Mouse (Mus musculus) spleen, adult 2 months (tissue): Measurements from ENCODE around the gene Dock8. TPM values are rescaled to one million over a fixed set of nuclear protein-coding genes. Genes with fewer than 3 reads are reported as not detected.
"Not testable (repeated sequence)": the region's sequence is repeated elsewhere in the genome, so short reads cannot be mapped to it uniquely, and the experiment has no call there.

Experiments used
- DNase-seq, 2 experiments: peaks; one replicate each; pipeline versions ENCODE4 v3.0.0 to v3.0.0-alpha.2; 2012 to 2021; ENCODE audit warnings: low spot score in 2 of 2, low read depth in 1 of 2
- H3K27ac ChIP-seq: fragments of 200-500 bp; 2 replicates; pipeline ENCODE4 v1.5.1; 2012; ENCODE audit warnings: low read length, inconsistent platforms; ENCODE audit not compliant: insufficient read depth
- H3K27me3 ChIP-seq: fragments of 200-500 bp; 2 replicates; pipeline ENCODE4 v1.6.1; 2012; ENCODE audit warnings: mild to moderate bottlenecking, moderate library complexity, low read length, inconsistent platforms; ENCODE audit not compliant: control insufficient read depth, insufficient read depth
- H3K36me3 ChIP-seq: fragments of 200-500 bp; 2 replicates; pipeline ENCODE4 v1.6.1; 2012; ENCODE audit warnings: mild to moderate bottlenecking, low read length, inconsistent platforms; ENCODE audit not compliant: control insufficient read depth, insufficient read depth
- H3K4me1 ChIP-seq: fragments of 200-500 bp; 2 replicates; pipeline ENCODE4 v1.6.1; 2011; ENCODE audit warnings: inconsistent platforms; ENCODE audit not compliant: control insufficient read depth, insufficient read depth, insufficient read length
- H3K4me3 ChIP-seq: fragments of 200-500 bp; 2 replicates; pipeline ENCODE4 v1.5.1; 2011; ENCODE audit warnings: mild to moderate bottlenecking, inconsistent platforms; ENCODE audit not compliant: insufficient read depth, insufficient read length; ENCODE audit errors: extremely low read depth
- CTCF ChIP-seq: fragments of 200-500 bp; IDR thresholded peaks from 2 replicates; pipeline ENCODE4 v1.5.1; 2011; ENCODE audit warnings: mild to moderate bottlenecking, inconsistent platforms; ENCODE audit not compliant: insufficient read depth, insufficient read length, insufficient replicate concordance; ENCODE audit errors: extremely low read depth
- POLR2A ChIP-seq: fragments of 200-500 bp; IDR thresholded peaks from 2 replicates; pipeline ENCODE4 v1.6.1; 2011; ENCODE audit warnings: low read depth, low read length, inconsistent platforms
- WGBS: fragments of 180-500 bp; shearing (Covaris S2); methylation state at CpG from one replicate; pipeline ENCODE4 v1.1.7; 2018; 5-methylcytosine and 5-hydroxymethylcytosine counted together
- polyA plus RNA-seq: library from polyadenylated mRNA; depleted of rRNA; stranded (reverse); fragments of >200 nt; gene quantifications from 2 replicates; pipeline ENCODE4 v1.2.3, GENCODE M21; 2012

Gene Dock8
- polyA plus RNA-seq, 1 experiment, result 36.6 TPM

DNA sequence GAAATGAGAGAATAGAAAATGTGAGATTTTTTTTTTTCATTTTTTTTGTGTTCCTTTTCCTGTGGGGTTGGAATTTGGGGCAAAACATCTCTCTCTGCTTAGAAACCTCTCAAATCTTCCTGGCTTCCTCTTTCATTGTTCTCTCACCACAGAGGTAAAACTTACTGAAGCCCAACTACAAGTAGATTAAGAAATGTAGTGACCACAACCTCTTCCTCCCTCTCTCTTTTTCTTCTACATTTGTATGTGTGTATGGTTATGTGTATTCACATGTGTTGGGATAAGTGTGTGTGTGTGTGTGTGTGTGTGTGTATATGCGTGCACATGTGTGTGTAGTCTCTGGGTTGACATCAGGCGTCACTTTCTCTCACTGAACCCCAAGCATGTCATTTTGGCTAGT lies 9.2 kb downstream of the Dock8 start:
- TF ChIP-seq CTCF (no peak), POLR2A (no peak)

DNA sequence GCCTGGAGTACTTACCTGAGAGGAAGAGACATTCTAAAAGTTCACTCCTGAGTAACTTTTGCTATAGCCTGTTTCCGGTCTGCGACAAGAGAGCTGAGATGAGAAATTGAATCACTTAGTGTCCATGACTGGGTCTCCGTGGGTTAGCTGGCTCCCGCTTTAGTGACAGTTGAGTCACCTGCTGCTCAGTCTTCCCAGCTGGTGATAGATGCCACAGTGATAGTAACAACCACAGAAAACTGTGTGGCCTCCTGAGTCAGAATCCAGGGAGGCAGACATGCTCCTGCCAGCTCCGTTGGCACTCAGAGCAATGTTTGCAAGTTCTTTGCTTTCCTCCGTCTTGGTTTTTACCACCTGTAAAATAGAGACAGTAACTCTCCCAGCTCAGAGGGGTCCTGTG lies 23.4 kb downstream of the Dock8 start:
- DNase-seq, result no peak
- no peak overlapping the region for H3K27ac ChIP-seq
- no peak for TF ChIP-seq CTCF
- no peaks in the 10 kb centered on the region for H3K27me3 ChIP-seq
- H3K4me3 ChIP-seq, result no peak overlapping the region
- H3K4me1 ChIP-seq, result no peaks in the 10 kb centered on the region
- H3K36me3 ChIP-seq, result no peaks in the 10 kb centered on the region
- 78% methylated on average over 6 of the region's 6 CpGs for WGBS

More for the DNA sequence above, 9.2 kb downstream of the Dock8 start:
- no peak overlapping the region for H3K27ac ChIP-seq
- H3K4me1 ChIP-seq, result peaks cover 8% of the 10 kb centered on the region
- DNase-seq, result no peak
- H3K36me3 ChIP-seq, result no peaks in the 10 kb centered on the region
- no peaks in the 10 kb centered on the region for H3K27me3 ChIP-seq
- H3K4me3 ChIP-seq, result no peak overlapping the region
- WGBS, result 79% methylated on average over 2 of the region's 2 CpGs

DNA sequence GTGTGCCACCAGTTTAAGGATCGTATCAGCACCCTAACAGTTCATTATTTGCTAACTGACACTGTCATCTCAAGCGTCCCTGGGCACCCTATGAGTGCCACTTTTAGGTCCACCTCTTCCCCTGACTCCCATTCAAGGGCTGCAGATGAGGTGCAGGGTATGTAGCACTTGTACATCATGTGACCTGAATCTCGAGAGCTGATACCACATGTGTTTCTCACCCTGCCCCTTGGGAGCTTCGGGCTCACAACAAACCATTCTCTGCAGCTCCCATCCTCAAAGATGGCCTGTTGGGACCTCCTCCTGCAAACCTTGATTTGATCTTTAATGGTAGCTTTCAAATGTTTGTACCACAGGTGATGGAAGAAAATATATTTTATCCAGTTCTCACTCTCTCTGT lies 32.4 kb downstream of the Dock8 start:
- H3K4me3 ChIP-seq, result no peak overlapping the region
- no peak for DNase-seq
- H3K4me1 ChIP-seq, result no peaks in the 10 kb centered on the region
- H3K27me3 ChIP-seq, result no peaks in the 10 kb centered on the region
- TF ChIP-seq POLR2A (no peak), CTCF (no peak)
- no peaks in the 10 kb centered on the region for H3K36me3 ChIP-seq
- H3K27ac ChIP-seq, result no peak overlapping the region
- WGBS, result 65% methylated on average over 4 of the region's 4 CpGs

DNA sequence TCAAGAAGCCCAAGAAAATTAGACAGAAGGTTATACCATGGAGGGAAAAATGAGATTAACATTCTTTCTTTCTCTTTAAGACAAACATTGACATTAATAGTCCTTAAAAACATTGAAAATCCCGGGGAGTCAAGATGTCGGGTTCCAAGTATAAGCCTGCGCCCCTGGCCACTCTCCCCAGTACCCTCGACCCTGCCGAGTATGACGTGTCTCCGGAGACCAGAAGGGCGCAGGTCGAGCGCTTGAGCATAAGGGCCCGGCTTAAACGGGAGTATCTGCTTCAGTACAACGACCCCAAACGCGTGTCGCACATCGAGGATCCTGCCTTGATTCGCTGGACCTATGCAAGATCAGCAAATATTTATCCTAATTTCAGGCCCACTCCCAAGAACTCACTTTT lies 33.7 kb downstream of the Dock8 start:
- not testable (repeated sequence) for H3K4me3 ChIP-seq, DNase-seq, H3K27me3 ChIP-seq, H3K36me3 ChIP-seq, H3K27ac ChIP-seq, H3K4me1 ChIP-seq
- 90% methylated on average over 8 of the region's 18 CpGs for WGBS

DNA sequence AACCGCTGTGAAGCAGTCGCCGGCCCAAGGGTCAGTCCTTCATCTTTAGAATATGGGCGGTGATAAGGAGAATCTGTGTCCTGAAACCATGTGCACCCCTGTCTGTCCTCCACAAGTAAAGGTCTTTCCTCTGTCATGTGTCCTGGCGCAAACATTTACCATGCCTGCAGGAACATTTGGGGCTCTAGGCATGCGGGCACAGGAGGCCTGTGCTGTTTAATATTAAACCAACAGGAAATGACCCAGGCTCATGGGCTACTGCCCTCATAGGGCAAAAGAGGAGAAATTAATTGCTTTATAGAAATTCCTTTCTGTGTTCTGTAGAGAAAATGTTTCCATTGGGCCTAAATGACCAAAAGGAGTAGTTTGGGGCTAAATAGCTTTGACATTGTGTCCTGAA lies 36.5 kb downstream of the Dock8 start:
- DNase-seq, result no peak
- H3K27ac ChIP-seq, result peak overlapping the region; percentile 50; the same call in 1 of the 2 replicates
- H3K4me1 ChIP-seq, result no peaks in the 10 kb centered on the region; the same call in 1 of the 2 replicates
- WGBS, result 95% methylated on average over 6 of the region's 6 CpGs
- no peaks in the 10 kb centered on the region for H3K27me3 ChIP-seq
- H3K4me3 ChIP-seq, result no peak overlapping the region
- TF ChIP-seq CTCF (no peak), POLR2A (no peak)
- H3K36me3 ChIP-seq, result no peaks in the 10 kb centered on the region

DNA sequence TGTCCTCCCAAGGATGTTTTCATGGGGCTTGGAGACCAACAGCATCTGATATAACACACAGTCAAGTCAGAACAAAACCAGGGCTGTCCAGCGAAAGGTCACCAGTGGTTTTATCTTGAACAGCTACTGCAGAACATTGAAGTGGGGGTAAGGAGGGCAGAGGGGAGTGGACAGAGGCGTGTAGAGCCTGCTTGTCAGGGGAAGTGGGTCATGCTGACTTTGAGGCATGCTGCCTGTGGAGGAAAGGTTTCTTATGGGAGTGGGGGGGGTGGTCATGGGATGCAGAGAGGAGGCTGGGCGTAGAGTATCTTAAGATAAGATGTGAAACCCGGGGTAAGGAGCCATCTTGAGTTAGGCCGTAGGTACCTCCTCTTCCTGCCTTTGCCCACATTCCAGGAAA lies 37.5 kb downstream of the Dock8 start:
- no peaks in the 10 kb centered on the region; the same call in 1 of the 2 replicates for H3K4me1 ChIP-seq
- H3K4me3 ChIP-seq, result no peak overlapping the region
- H3K27ac ChIP-seq, result peak overlapping the region; percentile 9; the same call in 1 of the 2 replicates
- TF ChIP-seq POLR2A, result no peak
- TF ChIP-seq CTCF, result no peak
- 73% methylated on average over 5 of the region's 5 CpGs for WGBS
- DNase-seq, result no peak
- H3K36me3 ChIP-seq, result no peaks in the 10 kb centered on the region
- H3K27me3 ChIP-seq, result no peaks in the 10 kb centered on the region

DNA sequence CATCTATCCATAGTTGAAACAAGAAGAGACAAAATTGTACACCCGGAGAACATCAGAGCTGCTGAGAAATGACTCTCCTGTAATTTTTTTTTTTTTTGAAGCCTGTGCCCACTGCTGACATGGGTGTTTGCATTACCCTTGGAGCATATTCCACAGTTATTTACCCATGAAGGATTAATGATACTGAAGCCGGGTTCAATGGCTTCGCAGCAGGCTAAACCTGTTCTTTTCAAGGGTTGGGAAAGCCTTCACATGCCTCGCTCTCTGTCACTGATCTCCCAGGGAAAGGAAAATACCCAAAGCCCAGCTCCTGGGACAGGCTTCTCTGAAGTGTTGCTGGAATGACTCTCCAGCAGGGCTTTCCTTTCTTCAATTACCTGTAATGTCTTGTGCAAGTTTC lies 37.9 kb downstream of the Dock8 start:
- DNase-seq, result no peak
- H3K36me3 ChIP-seq, result no peaks in the 10 kb centered on the region

More for the DNA sequence above, 37.9 kb downstream of the Dock8 start:
- no peaks in the 10 kb centered on the region for H3K27me3 ChIP-seq
- H3K4me3 ChIP-seq, result no peak overlapping the region
- no peak overlapping the region for H3K27ac ChIP-seq
- WGBS, result 93% methylated on average over 4 of the region's 4 CpGs
- no peaks in the 10 kb centered on the region; the same call in 1 of the 2 replicates for H3K4me1 ChIP-seq
- TF ChIP-seq POLR2A (no peak), CTCF (no peak)
